Mouse (Mus musculus) CH12.LX (cell line): Measurements from ENCODE around the gene A830018L16Rik.

Source experiments
- CTCF ChIP-seq, 2 experiments: IDR thresholded peaks in 1 of 2; conservative IDR thresholded peaks in 1 of 2; 2 replicates each; pipeline ENCODE4 v1.5.1; 2011 to 2012; ENCODE audit warnings: low read depth in 2 of 2, low read length in 2 of 2, improper control_type of control experiment in 1 of 2, inconsistent platforms in 1 of 2, mild to moderate bottlenecking in 1 of 2, moderate library complexity in 1 of 2
- E2F4 ChIP-seq: IDR thresholded peaks from 2 replicates; pipeline ENCODE4 v1.6.1; 2011; ENCODE audit warnings: low read depth, low read length, improper control_type of control experiment; ENCODE audit not compliant: insufficient replicate concordance
- MEF2A ChIP-seq: IDR thresholded peaks from 2 replicates; pipeline ENCODE4 v1.6.1; 2014; ENCODE audit warnings: low read depth, mild to moderate bottlenecking, inconsistent platforms, low read length, improper control_type of control experiment, borderline replicate concordance
- MXI1 ChIP-seq: IDR thresholded peaks from 2 replicates; pipeline ENCODE4 v1.6.1; 2011; ENCODE audit warnings: mild to moderate bottlenecking, low read depth, low read length, improper control_type of control experiment
- MYC ChIP-seq: IDR thresholded peaks from 2 replicates; pipeline ENCODE4 v1.6.1; 2011; ENCODE audit warnings: low read depth, mild to moderate bottlenecking, improper control_type of control experiment, low read length
- RAD21 ChIP-seq: IDR thresholded peaks from 2 replicates; pipeline ENCODE4 v1.6.1; 2011; ENCODE audit warnings: low read depth, mild to moderate bottlenecking, low read length, improper control_type of control experiment, moderate library complexity
- ZKSCAN1 ChIP-seq: IDR thresholded peaks from 2 replicates; pipeline ENCODE4 v1.6.1; 2012; ENCODE audit warnings: low read depth, inconsistent platforms, low read length, improper control_type of control experiment, borderline replicate concordance

- TF ChIP-seq MEF2A = no peak
- no peak for TF ChIP-seq ZKSCAN1
- TF ChIP-seq MYC = no peak
- TF ChIP-seq CTCF (conservative IDR thresholded peaks at IDR 0.05 in 1 of 2, IDR thresholded peaks at IDR 0.05 in 1 of 2; ENCODE audit: low read depth in 2 of 2, low read length in 2 of 2) = no peak
- TF ChIP-seq MXI1 = no peak
- no peak for TF ChIP-seq E2F4
- no peak for TF ChIP-seq RAD21
Observed at GRCm38 (mm10) chr1:11748424-11748823, 334.5 kb downstream of the A830018L16Rik start.
